Mouse (Mus musculus) thymus, adult 18-20 months (tissue): ENCODE results near the gene Sbk3.

ENCODE experiments used
- DNase-seq, 2 experiments: peaks; one replicate each; pipeline ENCODE4 v3.0.0; 2022; ENCODE audit warnings: mixed read lengths in 2 of 2

The Sbk3 gene

DNA sequence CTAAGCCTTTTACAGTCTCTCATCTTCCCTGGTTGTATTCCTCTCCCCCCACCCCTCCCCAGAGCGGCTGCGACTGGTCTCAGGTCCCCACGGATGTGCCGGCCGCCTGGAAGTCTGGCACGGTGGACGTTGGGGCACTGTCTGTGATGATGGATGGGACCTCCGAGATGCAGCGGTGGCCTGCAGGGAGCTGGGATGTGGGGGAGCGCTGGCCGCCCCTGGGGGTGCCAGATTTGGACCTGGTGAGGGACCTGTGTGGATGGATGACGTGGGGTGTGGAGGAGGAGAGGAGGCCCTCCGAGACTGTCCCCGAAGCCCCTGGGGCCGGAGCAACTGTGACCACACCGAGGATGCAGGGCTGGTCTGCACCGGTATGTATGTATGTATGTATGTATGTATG is 42.6 kb downstream of the Sbk3 start:
- DNase-seq: no peak

- no peak for DNase-seq
Measured at GRCm38 (mm10) chr7:4927711-4928110, 43.3 kb downstream of the Sbk3 start.

- DNase-seq: no peak
Measured at GRCm38 (mm10) chr7:4926849-4927248, 44.1 kb downstream of the Sbk3 start.

GRCm38 (mm10) chr7:4925441-4926381 is 45.3 kb downstream of the Sbk3 start, which contains the start of gene Ssc5d:
Ssc5d (plus strand) TSS chr7:4925785.
- no peak for DNase-seq

DNA sequence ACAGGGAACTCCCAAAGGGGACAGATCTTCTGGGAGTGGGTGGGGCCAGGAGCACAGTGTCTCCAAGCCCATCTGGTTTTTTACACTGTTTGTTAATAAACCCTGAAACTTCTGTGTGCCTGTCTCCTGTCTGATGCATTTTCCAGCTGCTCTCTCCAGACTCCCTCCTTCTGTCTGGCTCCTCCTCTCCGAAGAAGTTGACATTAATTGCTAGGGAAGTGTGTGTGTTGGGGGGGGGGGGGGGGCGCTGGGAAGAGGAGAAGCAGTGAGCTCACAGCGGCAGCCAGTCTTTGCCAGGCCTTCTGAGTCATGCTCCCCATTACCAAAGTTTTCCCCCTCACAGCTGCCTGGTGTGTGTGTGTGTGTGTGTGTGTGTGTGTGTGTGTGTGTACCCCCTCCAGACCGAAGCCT is 46.1 kb downstream of the Sbk3 start:
- DNase-seq: no peak

DNA sequence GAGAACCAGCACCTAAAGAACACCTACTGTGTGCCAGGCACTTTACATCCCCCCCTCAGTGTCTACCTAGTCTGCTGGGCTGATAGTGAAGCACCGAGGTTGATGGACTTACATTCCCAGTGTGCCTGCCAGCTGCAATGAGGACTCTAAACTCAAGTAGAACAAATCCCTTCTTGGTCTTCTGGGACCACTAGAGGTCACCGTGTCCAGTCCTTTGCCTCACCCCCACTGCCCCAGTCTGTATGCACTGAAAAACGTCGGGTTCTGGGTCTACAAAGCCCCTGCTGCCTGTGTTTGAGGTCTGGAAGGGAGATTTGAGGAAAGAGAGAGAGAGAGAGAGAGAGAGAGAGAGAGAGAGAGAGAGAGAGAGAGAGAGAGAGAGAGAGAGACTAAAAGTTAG is 46.5 kb downstream of the Sbk3 start:
- no peak for DNase-seq

DNA sequence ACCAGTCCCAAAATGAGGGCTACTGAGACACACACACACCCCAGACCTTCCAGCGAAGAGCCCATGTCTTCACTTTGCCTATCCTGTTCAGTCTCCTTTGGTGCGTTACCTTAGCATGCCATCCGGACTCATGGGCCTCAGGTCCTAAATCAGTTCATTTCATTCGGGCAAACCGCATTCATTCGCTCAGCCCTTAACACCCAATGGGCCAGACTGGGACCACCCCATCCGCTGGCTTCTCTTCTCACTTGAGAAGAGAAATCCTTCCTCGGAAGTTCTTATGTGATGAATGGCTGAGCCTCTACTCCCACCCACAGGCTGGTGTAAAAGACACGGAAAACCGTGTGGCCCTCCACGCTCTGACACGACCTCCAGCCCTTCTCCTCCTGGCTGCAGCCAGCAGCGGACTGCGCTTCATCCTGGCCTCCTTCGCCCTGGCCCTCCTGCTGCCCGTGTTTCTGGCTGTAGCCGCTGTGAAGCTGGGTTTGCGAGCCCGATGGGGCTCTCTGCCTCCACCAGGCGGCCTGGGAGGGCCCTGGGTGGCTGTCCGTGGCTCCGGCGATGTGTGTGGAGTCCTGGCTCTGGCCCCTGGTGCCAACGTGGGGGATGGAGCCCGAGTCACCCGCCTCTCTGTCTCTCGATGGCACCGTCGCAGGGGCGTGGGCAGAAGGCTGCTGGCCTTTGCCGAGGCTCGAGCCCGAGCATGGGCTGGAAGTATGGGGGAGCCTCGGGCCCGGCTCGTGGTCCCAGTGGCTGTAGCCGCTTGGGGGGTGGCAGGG is 47.2 kb downstream of the Sbk3 start:
- DNase-seq: no peak

DNA sequence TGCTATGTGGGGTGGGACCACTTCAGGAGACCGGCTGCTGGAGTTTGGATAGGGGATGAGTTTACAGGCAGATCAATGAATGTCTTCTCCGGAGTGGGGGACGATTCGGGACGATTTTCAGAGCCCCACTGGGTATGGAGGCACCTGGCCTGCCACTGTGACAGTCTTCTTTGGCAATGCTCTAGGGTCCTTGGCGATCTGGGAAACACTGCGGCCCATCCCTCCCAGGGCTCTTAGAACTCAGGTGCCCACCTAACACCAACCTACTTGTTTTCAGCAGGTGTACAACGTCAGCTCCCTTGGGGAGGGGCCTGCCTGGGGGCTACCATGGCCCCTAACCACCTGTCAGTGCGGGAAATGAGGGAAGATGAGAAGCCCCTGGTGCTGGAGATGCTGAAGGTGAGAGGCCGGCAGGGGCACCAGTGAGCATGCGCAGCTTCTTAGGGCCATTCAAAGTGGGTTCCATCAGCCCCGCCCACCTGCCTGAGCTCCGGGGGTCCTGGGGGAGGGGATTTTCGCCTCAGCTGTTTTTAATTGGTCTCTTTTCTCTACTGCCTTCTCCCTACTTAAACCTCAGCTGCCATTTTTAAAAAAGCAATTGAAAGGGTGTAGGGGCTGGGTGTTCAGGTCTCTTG is 47.9 kb downstream of the Sbk3 start:
- DNase-seq: no peak

DNA sequence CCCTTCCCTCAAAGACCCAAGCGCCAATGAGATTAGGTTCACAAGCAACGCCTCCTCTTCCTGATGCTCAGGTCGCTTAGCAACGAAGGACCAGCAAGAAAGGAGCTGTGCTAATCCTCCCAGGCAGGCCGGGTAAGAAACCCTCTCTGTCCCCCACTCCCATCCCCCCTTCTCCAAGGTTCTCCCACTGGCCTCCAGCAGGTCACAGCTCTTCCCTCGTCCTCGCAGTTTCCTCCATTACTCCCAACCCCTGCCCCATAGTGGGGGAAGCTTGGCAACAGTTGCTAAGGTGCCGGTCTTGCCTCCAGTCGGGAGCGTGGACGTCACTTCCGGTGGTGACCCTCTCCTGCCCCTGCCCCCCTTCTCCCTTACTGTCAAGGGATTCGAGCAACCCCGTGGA is 48.5 kb downstream of the Sbk3 start:
- DNase-seq: no peak

DNA sequence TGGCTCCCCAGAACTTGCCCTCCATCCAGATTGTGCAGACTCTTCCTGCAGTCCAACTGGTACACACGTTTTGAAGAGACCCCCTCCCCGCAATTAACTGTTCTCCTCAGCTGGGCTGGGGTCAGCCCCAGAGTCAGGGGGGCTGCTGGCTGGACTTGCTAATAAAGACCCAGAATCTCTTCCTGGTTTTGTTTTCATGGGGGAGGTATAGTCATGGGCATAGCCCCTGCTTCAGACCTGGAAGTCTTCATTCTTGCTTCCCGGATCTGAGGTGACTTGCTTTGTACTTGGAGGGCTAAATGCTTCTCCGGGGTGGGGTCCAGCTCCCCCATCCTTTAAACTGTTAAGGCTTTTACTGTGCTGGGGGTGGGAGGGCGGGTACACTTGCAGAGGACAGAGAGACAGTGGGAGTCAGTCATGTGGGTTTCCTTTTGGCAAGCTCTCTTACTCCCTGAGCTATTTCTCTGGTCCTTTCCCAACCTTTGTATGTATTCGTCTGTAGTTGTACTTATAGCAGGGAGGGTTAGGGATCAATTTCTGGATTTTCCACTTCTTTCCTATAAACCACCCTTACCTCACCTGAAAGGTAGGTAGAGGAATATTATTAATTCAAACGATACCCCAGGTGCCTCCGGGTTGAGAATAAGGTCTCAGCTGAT is 49.0 kb downstream of the Sbk3 start, which contains the start of gene Nat14:
Nat14 (plus strand) TSS at position 205 of the 659 bp plus-strand sequence.
- DNase-seq: no peak

DNA sequence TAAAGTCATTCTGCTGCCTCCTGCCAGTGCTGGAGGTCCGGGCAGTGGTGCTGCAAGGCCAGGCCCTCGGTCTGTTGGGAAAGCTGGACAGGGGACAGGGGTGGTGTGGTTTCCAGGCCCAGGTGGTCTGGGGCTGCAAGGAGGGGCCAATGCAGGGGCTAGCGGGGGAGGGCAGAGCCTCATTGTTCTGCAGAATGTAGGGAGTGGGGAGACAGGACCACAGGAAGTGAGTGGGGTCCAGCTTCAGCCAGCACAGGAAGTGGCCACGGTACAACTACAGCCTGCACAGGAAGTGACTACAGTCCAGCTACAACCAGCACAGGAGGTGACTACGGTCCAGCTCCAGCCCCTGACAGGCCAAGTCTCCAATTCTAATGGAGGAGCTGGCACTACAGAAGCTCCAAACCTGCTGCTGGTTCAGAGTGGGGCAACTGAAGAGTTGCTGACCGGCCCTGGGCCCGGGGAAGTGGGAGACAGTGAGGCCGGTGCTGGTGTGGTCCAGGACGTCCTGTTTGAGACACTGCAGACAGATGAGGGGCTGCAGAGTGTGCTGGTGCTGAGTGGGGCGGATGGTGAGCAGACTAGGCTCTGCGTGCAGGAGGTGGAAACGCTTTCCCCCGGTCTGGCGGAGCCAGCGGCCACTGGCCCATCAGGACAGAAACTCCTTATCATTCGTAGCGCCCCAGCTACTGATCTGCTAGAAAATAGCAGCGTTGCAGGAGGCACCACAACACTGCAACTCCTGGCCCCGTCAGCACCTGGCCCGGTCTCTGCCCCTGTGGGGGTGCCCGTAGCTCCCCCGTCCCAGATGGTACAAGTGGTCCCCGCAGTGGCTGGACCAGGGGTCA is 49.8 kb downstream of the Sbk3 start:
- DNase-seq: no peak

DNA sequence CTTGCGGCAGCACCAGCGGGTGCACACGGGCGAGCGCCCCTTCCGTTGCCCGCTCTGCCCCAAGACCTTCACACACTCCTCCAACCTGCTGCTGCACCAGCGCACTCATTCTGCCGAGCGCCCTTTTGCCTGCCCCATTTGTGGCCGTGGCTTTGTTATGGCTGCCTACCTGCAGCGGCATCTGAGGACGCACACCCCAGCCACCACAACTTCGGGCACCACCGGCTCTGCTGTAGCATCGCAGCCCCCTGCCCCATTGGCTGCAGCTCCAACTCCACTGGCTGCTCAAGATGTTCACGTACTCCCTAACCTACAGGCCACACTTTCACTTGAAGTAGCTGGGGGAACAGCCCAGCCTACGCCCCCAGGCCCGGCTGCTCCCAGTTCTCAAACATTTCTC is 50.5 kb downstream of the Sbk3 start:
- no peak for DNase-seq

GRCm38 (mm10) chr7:4919971-4920370 is 51.0 kb downstream of the Sbk3 start:
- no peak for DNase-seq

DNA sequence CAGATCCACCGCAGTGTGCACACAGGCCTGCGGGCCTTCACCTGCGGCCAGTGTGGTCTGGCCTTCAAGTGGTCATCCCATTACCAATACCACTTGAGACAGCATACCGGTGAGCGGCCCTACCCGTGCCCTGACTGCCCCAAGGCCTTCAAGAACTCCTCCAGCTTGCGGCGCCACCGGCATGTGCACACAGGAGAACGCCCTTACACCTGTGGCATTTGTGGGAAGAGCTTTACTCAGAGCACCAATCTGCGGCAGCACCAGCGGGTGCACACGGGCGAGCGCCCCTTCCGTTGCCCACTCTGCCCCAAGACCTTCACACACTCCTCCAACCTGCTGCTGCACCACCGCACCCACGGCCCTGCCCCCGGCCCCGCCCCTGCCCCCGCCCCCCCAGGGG is 51.9 kb downstream of the Sbk3 start:
- no peak for DNase-seq

DNA sequence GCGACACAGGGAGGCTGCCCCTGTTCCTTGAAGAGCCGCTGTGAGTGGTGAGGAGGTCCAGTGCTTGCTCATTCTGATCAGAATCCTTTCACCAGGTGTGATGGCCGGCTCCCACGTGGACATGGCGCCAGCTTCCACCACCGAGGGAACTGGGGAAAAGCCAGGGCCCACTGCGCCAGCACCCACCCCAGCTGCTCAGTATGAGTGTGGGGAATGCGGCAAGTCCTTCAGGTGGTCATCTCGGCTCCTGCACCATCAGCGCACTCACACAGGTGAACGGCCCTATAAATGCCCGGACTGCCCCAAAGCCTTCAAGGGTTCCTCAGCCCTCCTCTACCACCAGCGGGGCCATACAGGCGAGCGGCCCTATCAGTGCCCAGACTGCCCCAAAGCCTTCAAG is 52.3 kb downstream of the Sbk3 start:
- DNase-seq: no peak

DNA sequence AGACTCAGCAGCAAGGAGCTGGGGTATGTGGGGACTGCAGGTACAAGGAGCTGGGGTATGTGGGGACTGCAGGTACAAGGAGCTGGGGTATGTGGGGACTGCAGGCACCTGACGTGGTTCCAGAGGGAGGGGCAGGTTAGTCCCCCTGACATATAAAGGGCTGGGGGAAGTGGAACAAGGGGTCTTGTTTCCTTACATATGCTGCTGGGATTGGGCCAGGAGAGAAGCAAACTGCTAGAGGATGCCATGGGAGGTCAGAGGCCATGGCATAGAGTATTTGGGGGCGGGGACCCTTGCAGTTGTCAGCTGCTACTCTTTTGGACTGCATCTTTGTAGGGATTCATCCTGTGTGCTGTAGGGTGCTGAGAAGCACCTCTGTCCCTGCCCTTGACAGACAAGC is 53.5 kb downstream of the Sbk3 start:
- no peak for DNase-seq

- no peak for DNase-seq
Measured at GRCm38 (mm10) chr7:4915669-4916416, 55.1 kb downstream of the Sbk3 start.
